Mouse (Mus musculus) neural tube, embryonic 13.5 days (tissue): ENCODE data around the gene Sf3b4. TPM values are rescaled to one million over a fixed set of nuclear protein-coding genes. Genes with fewer than 3 reads are reported as not detected.
"Not testable (repeated sequence)": the region's sequence is repeated elsewhere in the genome, so short reads cannot be mapped to it uniquely, and the experiment has no call there.

Experiments used
- ATAC-seq: fragments of 200-750 bp; cut with Nextera tagmentation; 2 replicates; pipeline ENCODE4 v1.8.0; 2017; ENCODE audit warnings: low read depth, mild to moderate bottlenecking, moderate TSS enrichment, moderate library complexity
- H3K27ac ChIP-seq: fragments of 300-500 bp; sonication (generic); replicated peaks from 2 replicates; pipeline ENCODE4 v1.5.1; 2015; ENCODE audit warnings: moderate library complexity, mild to moderate bottlenecking, inconsistent platforms
- H3K27me3 ChIP-seq: fragments of 300-500 bp; sonication (generic); 2 replicates; pipeline ENCODE4 v1.6.1; 2015; ENCODE audit warnings: mild to moderate bottlenecking, inconsistent platforms
- H3K36me3 ChIP-seq: fragments of 300-500 bp; sonication (generic); 2 replicates; pipeline ENCODE4 v1.6.1; 2015; ENCODE audit warnings: mild to moderate bottlenecking, inconsistent platforms
- H3K4me1 ChIP-seq: fragments of 300-500 bp; sonication (generic); replicated peaks from 2 replicates; pipeline ENCODE4 v1.6.1; 2015; ENCODE audit warnings: inconsistent platforms
- H3K4me2 ChIP-seq: fragments of 300-500 bp; sonication (generic); 2 replicates; pipeline ENCODE4 v1.6.1; 2015; ENCODE audit warnings: inconsistent platforms, mild to moderate bottlenecking, moderate library complexity
- H3K4me3 ChIP-seq: fragments of 300-500 bp; sonication (generic); 2 replicates; pipeline ENCODE4 v1.5.1; 2015; ENCODE audit warnings: mild to moderate bottlenecking, inconsistent platforms
- H3K9ac ChIP-seq: fragments of 300-500 bp; sonication (generic); 2 replicates; pipeline ENCODE4 v1.6.1; 2015; ENCODE audit warnings: moderate library complexity, mild to moderate bottlenecking, inconsistent platforms
- H3K9me3 ChIP-seq: fragments of 300-500 bp; sonication (generic); 2 replicates; pipeline ENCODE4 v1.6.1; 2016; ENCODE audit warnings: inconsistent platforms
- WGBS: fragments of 180-500 bp; shearing (Covaris S2); methylation state at CpG from one replicate; pipeline ENCODE4 v1.1.7; 2015; 5-methylcytosine and 5-hydroxymethylcytosine counted together
- polyA plus RNA-seq: library from polyadenylated mRNA; unstranded; fragments of >200 nt; fragmentation: Nextera tagmentation; extraction: Ambion mirVana; gene quantifications from 2 replicates; pipeline ENCODE4 v1.2.1, GENCODE M21; 2015

Sf3b4 gene
- polyA plus RNA-seq, 1 experiment from 2014 or later: 145 TPM

DNA sequence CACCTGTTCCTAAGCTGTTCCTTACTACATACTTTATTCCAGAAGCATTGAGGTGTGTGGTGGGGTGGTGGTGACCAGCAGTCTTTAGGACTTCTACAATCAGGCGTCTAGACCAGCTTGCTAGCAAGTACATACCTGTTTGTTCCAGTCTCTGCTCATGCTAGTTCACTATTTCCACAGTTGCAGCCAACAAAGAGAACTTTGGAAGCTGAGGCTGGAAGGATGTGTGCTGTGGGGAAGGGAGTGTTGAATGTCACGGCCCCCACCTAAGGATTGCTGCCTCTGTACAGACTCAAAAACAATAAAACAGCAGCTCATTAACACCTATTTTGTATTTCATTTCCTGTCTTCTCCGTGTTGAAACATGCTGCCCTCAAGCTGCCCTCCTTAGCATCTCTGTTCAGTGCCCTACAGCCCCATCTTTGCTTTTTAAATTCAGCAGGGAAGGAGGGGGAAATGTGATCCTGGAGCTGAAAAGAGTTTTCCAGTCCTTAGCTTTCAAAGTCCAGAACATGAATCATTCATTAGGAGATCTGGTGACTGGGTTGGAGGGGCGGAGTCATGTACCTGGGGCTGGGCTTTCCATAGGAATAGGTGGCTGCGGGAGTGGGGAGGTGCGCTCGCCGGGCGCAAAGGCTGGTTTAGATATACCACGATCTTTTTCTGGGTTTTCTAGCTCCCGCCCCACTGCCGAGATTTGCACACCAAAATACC is 11.2 kb upstream of the Sf3b4 start:
- WGBS: 3% methylated on average over 12 of the region's 12 CpGs
- H3K27ac ChIP-seq: 0 out of 2 replicates have a peak overlapping the region, but pooled peaks have one; percentile 7

DNA sequence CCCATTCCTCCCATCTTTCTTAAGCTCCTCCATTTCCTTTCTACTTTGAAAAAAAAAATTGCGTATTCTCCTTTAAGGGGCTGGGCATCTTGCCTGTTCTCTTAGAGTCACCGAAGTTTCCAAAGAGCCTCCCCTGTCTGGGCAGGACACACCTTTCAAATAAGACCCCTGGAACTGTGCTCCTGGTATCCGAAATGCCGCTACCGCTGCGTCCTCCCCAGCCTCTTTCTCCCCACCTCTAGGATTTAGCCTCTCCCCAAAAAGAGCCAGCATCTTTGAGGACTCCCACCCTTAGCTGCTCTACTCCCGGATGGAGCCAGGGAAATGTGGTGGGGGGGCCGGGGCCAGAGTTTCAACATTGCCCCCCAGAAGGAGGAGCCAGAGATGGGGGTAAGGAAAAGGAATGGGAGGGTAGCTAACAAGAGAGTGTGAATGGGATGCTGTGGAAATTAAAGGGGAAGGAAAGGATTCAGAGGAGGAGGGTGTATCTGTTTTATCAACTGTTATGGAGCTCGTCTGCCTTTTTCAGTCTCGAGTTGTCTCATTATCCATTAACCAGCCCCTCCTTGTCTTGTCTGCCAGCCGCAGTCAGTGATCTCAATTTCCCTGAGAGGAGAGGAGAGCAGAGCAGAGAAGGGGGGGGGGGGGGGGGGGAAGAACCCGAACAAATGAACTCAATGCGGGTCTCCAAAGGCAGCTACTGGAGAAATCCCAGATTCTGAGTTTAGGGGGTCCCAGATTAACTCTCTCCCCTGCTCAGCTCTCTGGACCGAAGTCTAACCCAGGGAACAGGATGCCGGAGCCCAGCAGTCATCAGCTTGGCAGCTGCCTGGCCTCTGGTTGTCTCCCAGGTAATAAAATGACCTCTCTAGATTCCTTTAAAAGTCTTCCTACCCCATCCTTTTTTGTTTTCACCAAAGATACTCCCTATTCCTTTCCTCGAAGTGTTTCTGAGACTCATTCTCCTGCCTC is 10.0 kb upstream of the Sf3b4 start, which contains the start of gene Mtmr11:
Gene Mtmr11, plus strand, starts transcription at position 136 of the 972 bp plus-strand sequence.
- Histone ChIP-seq H3K9ac (peak within 1 kb of the TSS; percentile 72), H3K4me1 (peaks cover 25% of the 10 kb centered on the region), H3K4me3 (peak within 1 kb of the TSS; percentile 44), H3K36me3 (no peaks in the 10 kb centered on the region), H3K27me3 (no peaks in the 10 kb centered on the region), H3K9me3 (no peaks in the 10 kb centered on the region), H3K4me2 (peak within 1 kb of the TSS; percentile 78), H3K27ac (0 out of 2 replicates have a peak within 1 kb of the TSS, but pooled peaks have one; percentile 33)
- peak; percentile 44 for ATAC-seq
- 8% methylated on average over 16 of the region's 16 CpGs for WGBS

More for the DNA sequence above, 11.2 kb upstream of the Sf3b4 start:
- peaks cover under 1% of the 10 kb centered on the region for H3K36me3 ChIP-seq
- peak overlapping the region; percentile 78 for H3K4me2 ChIP-seq
- no peaks in the 10 kb centered on the region for H3K27me3 ChIP-seq
- no peaks in the 10 kb centered on the region for H3K9me3 ChIP-seq
- peak overlapping the region; percentile 44 for H3K4me3 ChIP-seq
- peak overlapping the region; percentile 72 for H3K9ac ChIP-seq
- peaks cover 25% of the 10 kb centered on the region for H3K4me1 ChIP-seq
- ATAC-seq: peak; percentile 63

DNA sequence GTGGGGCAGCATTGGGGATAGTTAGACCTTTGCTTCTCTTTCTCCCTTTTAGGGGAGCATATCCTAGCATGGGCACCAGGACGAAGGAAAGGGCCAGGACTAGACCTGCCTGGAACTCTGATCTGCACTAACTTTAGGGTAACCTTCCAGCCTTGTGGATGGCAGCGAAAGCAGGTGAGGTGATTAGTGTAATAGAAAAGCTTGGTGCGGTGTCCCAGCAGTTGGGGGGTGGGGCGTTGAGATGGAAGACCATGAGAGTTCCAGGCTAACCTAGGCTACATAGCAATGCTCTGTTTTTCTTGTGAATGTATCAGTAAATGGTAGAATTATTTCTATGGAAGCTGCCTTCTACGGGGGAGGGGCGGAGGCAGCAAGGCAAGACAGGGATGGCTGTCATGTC is 9.1 kb upstream of the Sf3b4 start:
- no peak for ATAC-seq
- 87% methylated on average over 6 of the region's 6 CpGs for WGBS
- H3K27me3 ChIP-seq: no peaks in the 10 kb centered on the region
- no peaks in the 10 kb centered on the region for H3K36me3 ChIP-seq
- H3K9me3 ChIP-seq: no peaks in the 10 kb centered on the region
- H3K4me2 ChIP-seq: peak overlapping the region; percentile 78
- H3K9ac ChIP-seq: 0 out of 2 replicates have a peak overlapping the region, but pooled peaks have one; percentile 72
- H3K27ac ChIP-seq: no peak overlapping the region
- no peak overlapping the region for H3K4me3 ChIP-seq
- peaks cover 25% of the 10 kb centered on the region for H3K4me1 ChIP-seq

DNA sequence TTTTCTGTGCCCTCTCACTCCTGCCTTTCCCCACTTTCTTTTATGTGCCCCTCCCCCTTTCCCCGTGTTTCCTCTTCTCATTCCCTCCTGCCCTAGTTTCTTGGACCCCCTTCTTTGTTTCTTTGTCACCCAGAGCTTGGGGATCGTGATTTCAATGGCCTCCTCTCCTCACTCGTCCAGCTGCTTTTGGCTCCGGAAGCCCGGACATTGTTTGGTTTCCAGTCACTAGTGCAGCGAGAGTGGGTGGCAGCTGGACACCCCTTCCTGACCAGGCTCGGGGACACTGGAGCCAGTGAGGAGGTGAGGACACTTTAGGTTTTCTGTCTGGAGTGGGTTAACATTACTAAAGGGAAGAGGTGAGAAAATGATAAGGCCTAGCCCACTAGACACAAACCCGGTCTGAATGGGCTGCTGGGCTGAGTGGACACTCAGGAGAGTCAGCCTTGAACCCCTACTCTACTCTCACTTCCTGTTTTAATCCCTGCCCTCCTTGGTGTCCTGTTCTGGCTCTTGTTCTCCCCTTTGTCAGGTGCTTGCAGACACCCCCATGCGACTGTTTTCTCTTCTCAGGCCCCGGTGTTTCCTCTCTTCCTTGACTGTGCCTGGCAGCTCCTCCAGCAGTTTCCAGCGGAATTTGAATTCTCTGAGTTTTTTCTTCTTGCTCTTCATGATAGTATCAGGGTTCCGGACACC is 3.5 kb upstream of the Sf3b4 start:
- Histone ChIP-seq H3K36me3 (no peaks in the 10 kb centered on the region), H3K27me3 (no peaks in the 10 kb centered on the region), H3K4me3 (no peak overlapping the region), H3K9ac (no peak overlapping the region), H3K4me1 (peaks cover 25% of the 10 kb centered on the region), H3K9me3 (no peaks in the 10 kb centered on the region), H3K27ac (0 out of 2 replicates have a peak overlapping the region, but pooled peaks have one; percentile 9), H3K4me2 (no peak overlapping the region)
- no peak for ATAC-seq
- WGBS: 74% methylated on average over 12 of the region's 12 CpGs

DNA sequence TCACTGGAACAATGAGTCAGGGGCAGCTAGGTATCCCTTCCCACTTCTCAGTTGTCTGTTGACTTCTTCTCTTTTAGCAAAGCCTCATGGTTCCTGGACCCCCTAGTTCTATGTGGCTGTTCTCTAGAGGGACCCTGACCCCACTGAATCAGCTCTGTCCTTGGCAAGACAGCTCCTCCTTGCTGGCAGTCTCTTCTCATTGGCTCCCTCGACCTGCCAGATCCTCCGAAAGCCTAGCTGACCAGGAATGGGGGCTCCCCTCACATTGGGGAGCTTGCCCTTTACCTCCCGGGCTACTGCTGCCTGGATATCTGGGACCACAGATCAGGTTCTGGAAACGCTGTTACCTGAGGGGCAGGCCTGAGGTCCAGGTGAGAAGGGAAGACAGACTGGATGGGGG is 1.9 kb upstream of the Sf3b4 start:
- peaks cover 15% of the 10 kb centered on the region for H3K36me3 ChIP-seq
- H3K27me3 ChIP-seq: no peaks in the 10 kb centered on the region
- H3K9ac ChIP-seq: no peak overlapping the region
- H3K4me1 ChIP-seq: peaks cover 40% of the 10 kb centered on the region
- no peak overlapping the region for H3K4me2 ChIP-seq
- 91% methylated on average over 4 of the region's 4 CpGs for WGBS
- peak overlapping the region; percentile 42 for H3K27ac ChIP-seq
- no peak for ATAC-seq
- no peaks in the 10 kb centered on the region for H3K9me3 ChIP-seq
- no peak overlapping the region for H3K4me3 ChIP-seq

DNA sequence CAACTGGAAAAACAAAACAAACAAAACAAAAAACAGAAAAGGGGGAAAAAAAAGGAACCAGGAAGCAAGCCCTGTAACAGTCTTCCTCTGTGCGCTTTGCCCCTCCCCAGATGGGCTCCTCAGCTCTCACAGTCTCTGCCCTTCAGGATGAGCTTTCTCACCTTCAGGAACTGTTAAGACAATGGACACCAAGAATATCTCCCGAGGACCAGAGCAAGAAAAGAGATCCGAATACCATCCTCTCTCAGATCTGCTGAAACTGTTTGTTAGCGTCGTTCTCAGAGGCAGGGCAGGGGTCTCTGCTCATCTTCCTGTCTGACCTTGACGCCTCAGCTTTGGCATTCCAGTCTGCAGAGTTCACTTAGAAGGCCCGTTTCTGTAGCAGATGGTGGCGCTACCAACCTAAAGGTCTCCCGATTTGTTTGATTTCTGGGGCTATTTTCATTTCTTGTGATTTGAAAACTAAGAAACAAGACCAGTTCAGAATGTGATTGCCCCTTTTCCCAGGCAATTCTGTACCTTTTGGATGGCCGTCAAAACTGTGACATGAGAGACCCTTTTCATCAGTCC is 1.1 kb upstream of the Sf3b4 start:
- H3K9ac ChIP-seq: peak overlapping the region; percentile 90
- no peaks in the 10 kb centered on the region for H3K27me3 ChIP-seq
- peak overlapping the region; percentile 96 for H3K4me2 ChIP-seq
- peaks cover 22% of the 10 kb centered on the region for H3K36me3 ChIP-seq
- peaks cover 44% of the 10 kb centered on the region for H3K4me1 ChIP-seq
- H3K9me3 ChIP-seq: no peaks in the 10 kb centered on the region
- H3K27ac ChIP-seq: peak overlapping the region; percentile 99
- 71% methylated on average over 10 of the region's 10 CpGs for WGBS
- peak overlapping the region; percentile 74 for H3K4me3 ChIP-seq
- ATAC-seq: no peak

DNA sequence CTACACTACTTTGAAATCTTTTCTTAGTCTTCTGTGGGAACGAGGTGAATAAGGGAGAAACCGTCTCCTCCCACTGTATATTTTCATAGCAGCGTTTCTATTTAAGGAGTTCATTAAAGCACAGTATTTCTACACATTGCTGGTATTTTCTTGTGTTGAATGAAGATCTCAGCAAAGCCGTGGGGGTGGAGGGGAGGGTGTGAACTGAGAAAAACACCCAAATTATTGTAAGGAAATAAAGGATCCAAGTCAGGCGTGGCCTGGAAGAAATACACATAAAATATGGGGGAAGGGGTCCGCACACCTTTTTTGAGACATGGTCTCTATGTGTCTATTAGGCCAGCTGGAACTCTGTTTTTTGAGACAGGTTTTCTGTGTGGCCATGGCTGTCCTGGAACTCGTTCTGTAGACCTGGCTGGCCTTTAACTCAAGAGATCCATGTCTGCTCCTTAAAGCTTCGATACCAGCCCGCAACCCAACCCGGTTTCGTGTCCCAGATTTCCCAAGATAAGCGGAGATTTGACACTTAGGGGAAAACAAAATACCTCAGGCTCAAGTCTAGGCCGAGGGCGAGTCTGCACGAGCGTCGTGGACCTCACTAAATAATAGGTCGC is 442 bp upstream of the Sf3b4 start:
- peak; percentile 29 for ATAC-seq
- Histone ChIP-seq H3K9ac (peak overlapping the region; percentile 90), H3K4me2 (peak overlapping the region; percentile 96), H3K9me3 (no peaks in the 10 kb centered on the region), H3K27ac (peak overlapping the region; percentile 99), H3K27me3 (no peaks in the 10 kb centered on the region), H3K4me1 (peaks cover 47% of the 10 kb centered on the region), H3K4me3 (peak overlapping the region; percentile 74), H3K36me3 (peaks cover 28% of the 10 kb centered on the region)
- WGBS: 25% methylated on average over 18 of the region's 18 CpGs

DNA sequence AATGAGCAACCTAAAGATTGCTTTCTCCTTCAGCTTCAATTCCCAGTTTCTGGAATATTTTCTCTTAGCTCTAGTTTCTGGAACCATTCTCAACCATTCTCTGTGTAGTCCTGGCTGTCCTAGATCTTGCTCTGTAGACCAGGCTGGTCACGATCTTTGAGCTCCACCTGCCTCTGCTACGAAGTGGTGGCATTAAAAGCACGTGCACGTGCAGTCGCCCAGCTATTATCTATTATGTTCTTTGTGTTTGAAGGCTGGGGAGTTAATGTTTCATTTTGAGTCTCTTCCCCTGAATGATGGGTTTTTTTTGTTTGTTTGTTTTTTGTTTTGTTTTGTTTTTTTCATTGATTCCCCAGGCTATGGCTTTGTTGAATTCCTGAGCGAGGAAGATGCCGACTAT is 1.1 kb downstream of the Sf3b4 start:
- H3K27ac ChIP-seq: 0 out of 2 replicates have a peak overlapping the region, but pooled peaks have one; percentile 99
- ATAC-seq: no peak

DNA sequence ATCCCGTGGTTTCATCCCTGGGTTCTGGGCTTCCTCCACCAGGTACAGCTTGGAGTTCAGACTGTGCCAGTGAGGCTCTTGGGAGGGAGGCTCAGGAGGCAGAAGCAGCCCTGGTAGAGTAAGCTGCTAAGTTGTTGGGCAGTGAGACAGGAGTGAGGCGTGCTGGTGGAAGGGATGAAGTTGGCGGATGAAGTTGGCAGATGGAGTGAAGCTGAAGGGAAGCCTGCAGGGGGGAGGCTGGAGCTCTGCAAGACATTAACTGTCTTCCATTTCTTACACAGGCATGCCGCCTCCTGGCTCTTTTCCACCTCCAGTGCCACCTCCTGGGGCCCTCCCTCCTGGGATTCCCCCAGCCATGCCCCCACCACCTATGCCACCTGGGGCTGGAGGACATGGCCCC is 1.9 kb downstream of the Sf3b4 start:
- not testable (repeated sequence) for H3K27me3 ChIP-seq, ATAC-seq, H3K9me3 ChIP-seq, H3K9ac ChIP-seq, H3K27ac ChIP-seq
- H3K4me1 ChIP-seq: peaks cover 47% of the 10 kb centered on the region
- 0 out of 2 replicates have a peak overlapping the region, but pooled peaks have one; percentile 18 for H3K4me2 ChIP-seq
- 88% methylated on average over 4 of the region's 4 CpGs for WGBS
- 0 out of 2 replicates have a peak overlapping the region, but pooled peaks have one; percentile 74 for H3K4me3 ChIP-seq
- H3K36me3 ChIP-seq: peaks cover 48% of the 10 kb centered on the region

More for the DNA sequence above, 1.1 kb downstream of the Sf3b4 start:
- H3K9me3 ChIP-seq: no peaks in the 10 kb centered on the region
- H3K4me1 ChIP-seq: peaks cover 47% of the 10 kb centered on the region
- peak overlapping the region; percentile 90 for H3K9ac ChIP-seq
- WGBS: 35% methylated on average over 7 of the region's 7 CpGs
- peak overlapping the region; percentile 96 for H3K4me2 ChIP-seq
- peaks cover 40% of the 10 kb centered on the region for H3K36me3 ChIP-seq
- H3K27me3 ChIP-seq: no peaks in the 10 kb centered on the region
- H3K4me3 ChIP-seq: peak overlapping the region; percentile 74

DNA sequence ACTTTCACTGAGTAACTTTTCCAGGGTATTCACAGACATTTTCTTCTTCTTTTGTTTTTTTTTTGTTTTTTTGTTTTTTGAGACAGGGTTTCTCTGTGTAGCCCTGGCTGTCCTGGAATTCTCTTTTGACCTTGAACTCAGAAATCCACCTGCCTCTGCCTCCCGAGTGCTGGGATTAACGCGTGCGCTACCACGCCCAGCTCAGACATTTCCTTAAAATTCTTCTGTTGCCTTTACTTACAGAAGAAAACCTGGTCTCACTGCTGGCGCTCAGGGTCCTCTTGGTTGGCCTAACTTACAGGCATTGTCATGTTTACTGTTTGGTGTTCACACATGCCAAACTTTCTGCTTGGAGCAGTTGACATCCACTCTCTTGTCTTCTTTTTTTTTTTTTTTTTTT is 3.1 kb downstream of the Sf3b4 start:
- Histone ChIP-seq H3K27me3 (no peaks in the 10 kb centered on the region), H3K36me3 (peaks cover 48% of the 10 kb centered on the region), H3K27ac (no peak overlapping the region), H3K4me1 (peaks cover 50% of the 10 kb centered on the region), H3K9ac (no peak overlapping the region), H3K9me3 (no peaks in the 10 kb centered on the region), H3K4me2 (no peak overlapping the region), H3K4me3 (no peak overlapping the region)
- ATAC-seq: no peak
- WGBS: 97% methylated on average over 6 of the region's 6 CpGs

DNA sequence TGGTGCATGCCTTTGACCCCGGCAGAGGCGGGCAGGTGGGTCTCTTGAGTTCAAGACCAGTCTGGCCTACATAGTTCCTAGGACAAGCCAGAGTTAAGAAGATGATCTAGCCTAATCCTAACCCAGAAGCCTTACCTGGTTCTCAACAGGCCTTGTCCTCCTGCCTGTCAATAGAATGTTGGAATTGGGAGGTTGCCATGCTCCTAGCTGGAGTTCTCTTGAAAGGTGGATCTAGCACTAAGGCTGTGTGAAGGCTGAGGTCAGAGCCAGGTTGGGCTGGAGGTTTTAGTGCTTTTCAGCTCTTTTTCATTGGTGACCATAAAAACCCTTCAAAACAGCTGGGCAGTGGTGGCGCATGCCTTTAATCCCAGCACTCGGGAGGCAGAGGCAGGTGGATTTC is 6.3 kb downstream of the Sf3b4 start:
- Histone ChIP-seq H3K4me2 (no peak overlapping the region), H3K9ac (no peak overlapping the region), H3K4me3 (no peak overlapping the region), H3K9me3 (no peaks in the 10 kb centered on the region), H3K27ac (no peak overlapping the region), H3K4me1 (peaks cover 57% of the 10 kb centered on the region), H3K36me3 (peaks cover 48% of the 10 kb centered on the region), H3K27me3 (no peaks in the 10 kb centered on the region)
- no peak for ATAC-seq
- 94% methylated on average over 4 of the region's 4 CpGs for WGBS
